Mouse (Mus musculus) thymus, postnatal 4 days (tissue): ENCODE results near the gene Hspa8.
"Not testable (repeated sequence)": the region's sequence is repeated elsewhere in the genome, so short reads cannot be mapped to it uniquely, and the experiment has no call there.

Experiments used
- DNase-seq: peaks from one replicate; pipeline ENCODE4 v3.0.0; 2021

Hspa8 gene

DNA sequence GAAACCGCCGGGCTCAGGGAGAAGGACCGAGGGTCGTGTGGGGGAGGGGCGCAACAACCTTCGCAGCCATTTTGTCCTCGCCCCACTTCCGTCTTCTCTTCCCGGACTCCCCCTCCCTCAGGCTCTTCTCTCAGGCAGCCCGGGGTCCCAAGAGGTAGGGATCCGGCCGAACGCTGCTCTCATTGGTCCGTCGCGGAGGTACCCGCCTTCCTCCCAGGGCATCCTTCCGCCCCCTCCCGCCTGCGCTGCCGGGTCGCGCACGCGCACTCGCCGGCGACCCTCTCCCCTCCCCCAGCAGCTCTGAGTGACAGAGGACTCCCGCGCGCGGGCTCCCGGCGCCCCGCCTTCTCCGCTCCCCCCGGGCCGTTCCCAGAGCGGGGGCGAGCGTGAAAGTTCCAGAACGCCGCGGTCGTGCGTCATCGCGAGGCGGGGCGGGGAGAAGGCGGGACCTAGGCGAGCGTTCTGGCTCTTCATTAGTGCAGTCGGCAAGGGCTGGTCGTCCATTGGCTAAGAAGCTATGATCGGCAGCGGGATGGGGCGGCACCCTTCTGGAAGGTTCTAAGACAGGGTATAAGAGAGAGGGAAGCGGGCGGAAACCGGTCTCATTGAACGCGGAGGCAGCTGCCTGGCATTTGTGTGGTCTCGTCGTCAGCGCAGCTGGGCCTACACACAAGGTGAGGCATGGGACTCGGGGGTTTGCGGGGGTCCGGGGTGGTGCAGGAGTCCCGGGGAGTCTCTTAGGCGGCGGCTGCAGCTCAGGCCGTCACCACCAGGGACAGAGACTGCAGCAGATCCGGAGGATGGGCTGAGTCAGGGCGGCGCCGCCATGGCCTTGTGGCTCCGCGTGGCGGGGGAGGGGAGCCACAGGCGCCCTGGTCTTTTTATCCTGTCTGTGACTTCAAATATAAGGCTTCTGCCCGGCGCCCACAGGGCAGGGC is at the start of gene Hspa8:
Hspa8 (plus strand) TSS at position 310 of the 938 bp plus-strand sequence.
- DNase-seq: peak; percentile 100

DNA sequence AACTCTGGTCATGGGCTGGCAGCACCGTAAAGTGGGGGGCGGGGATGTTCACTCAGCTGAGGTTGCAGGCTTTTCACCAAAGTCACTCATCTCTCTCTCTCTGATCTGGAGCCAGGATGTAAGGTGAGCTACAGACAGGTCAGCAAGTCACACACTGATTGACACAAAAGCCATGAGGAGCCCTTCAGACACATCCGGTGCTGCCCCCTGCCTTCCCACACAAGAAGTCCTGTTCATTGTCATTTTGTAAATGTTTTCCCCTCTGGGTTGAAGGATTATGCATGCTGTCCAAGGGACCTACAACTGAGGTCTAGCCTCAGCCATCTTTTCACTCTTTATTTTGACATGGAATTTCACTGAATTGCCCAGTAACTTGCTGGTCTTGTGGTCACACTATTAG is 49.0 kb upstream of the Hspa8 start:
- DNase-seq: peak; percentile 20

DNA sequence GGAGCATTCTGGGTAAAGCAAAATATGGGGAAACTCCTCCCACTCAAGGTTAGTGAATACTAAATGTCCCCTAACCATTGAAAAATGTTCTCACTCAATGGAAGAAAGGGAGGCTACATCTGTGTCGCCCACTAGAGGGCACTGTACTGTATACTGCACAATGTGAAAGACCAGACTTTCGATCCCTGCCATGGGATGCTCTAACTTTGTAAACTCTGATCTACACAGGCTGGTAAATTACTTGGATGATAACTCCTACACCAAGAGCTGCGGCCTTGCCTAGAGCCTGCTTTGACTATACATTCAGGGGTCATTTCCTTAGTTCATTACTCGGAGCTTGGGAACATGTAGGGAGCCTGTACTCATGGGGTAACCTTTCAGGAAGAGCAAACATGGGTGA is 44.4 kb upstream of the Hspa8 start:
- DNase-seq: peak; percentile 71

DNA sequence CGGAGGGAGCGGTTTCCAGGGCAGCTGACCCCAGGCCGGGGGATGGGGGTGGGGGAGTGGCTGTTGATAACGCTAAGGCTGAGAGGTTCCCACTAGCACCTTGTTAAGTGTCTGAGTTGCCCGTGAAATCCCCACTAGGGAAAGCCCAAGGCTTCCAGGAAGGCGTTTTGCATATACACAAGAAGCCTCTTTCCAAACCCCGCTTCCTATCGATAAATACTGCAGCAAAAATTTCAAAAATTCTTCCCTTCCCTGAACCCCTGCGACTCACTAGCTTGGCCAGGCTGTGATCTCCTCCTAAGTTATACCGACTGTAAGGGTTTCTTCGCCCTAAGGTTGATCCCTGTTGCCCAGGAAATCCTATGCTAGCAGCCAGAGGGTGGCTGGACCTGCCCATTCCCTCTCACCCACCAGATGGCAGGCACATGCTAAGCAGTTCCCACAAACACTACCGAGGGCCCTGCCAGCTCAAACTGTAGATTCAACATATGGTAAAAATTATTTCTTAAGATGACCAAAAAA is 43.6 kb upstream of the Hspa8 start:
- DNase-seq: peak; percentile 49

DNA sequence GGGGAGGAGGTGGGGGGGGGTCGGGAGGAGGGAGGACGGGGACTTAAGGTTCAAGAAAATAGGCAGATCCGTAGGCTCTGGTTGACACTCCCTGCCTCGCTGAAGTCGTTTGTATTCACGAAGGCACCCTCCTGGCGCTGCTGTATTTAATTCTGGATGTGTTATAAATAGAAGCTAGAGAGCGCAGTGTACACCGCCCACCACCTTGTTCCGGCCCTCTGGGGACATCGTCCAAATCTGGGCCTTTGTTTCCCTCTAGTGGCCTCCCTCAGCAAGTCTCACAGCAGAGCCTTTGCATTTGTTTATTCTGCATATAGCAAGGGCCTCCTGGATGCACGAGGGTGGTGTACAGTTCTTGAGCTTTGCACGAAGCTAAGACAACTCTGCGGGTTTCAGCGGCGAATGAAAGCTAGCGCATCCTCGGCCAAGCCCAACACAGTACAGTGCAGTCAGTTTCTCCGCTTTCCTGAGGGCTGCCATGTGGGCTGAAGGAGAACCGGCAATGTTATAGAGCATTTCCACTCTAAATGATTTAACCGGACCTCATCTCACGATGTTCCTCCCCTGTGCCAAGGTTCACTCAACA is 43.0 kb upstream of the Hspa8 start:
- peak; percentile 59 for DNase-seq

DNA sequence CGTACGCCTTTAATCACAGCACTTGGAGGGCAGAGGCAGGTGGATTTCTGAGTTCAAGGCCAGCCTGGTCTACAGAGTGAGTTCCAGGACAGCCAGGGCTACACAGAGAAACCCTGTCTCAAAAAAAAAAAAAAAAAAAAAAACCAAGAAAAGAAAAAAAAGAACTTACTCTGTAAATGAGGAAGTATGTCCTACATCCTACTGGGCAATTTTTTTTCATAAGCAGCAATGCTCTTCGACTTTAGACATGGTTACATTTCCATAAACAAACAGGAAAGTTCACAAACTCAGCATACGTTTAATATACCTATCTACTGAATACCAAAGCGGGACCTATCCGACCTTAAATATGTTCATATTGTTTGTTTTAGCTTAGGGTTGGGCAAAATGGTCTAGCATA is 38.4 kb upstream of the Hspa8 start:
- DNase-seq: no peak

DNA sequence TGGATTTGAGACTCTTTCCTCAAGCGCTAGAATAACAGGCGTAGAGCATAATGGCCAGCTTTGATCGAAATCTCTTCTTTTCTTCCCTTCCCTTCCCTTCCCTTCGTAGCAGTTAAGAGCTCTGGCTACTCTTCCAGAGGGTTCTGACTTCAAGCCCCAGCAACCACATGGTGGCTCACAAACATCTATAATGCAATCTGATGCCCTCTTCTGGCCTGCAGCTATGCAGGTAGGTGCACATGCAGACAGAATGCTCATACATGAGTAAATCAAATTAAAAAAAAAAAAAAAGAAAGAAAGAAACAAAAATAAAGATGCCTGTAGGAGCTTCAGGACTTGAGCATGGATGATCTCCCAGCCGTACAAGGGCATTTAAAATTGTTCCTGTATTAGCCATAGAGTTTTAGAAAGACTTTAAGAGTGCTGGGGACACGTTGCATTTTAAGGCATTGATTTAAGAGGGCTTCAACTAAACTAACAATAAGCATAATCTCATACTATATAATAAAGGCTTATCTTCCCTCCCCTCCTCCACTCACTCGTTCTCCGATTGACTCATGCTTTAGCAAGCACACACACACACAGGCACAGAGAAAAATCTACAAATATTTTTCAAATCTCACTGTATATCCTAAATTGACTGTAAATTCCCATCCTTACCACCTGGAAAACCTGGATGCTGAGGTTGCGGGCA is 35.8 kb upstream of the Hspa8 start:
- no peak for DNase-seq

DNA sequence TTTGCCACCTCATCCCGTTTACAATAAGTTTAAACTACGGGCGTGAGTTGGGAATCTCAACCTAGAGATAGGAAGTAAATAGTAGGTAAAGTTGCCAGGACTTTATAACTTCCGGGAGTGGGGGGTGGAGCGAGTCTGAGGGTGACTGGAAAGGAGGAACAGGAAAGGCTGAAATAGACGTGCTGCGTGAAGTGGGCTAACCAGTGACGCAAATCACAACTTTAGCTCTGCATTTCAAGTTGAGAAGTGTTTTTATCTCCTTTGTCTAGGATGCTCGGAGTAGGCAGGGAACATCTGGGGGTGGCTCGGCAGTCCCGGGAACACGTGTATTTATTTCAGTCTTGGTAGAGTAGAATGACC is 35.2 kb upstream of the Hspa8 start:
- DNase-seq: no peak

DNA sequence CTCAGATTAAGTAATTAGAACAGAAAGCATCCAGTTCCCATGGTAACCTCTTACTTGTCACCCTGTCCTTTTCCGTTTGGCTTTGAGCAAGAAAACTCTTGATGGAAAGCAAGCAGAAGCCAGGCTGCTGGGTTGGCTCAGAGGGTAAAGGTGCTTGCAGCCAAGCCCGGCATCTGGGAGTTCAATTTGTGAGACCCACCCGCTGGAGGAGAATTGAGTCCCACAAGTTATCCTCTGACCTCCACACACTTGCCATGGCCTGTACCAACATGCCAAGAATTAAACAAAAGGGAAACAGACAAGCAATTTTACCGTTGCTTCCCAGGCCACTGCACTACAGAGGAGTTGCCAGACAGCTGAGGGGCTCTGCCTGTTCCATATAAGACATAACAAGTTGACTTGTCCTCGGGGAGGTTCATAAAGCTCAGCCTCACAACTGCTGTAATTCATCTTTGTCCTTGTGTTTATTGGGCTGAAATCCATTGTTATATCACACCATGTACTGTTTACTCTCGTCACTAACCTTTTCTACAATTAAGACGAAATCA is 34.7 kb upstream of the Hspa8 start:
- DNase-seq: no peak

DNA sequence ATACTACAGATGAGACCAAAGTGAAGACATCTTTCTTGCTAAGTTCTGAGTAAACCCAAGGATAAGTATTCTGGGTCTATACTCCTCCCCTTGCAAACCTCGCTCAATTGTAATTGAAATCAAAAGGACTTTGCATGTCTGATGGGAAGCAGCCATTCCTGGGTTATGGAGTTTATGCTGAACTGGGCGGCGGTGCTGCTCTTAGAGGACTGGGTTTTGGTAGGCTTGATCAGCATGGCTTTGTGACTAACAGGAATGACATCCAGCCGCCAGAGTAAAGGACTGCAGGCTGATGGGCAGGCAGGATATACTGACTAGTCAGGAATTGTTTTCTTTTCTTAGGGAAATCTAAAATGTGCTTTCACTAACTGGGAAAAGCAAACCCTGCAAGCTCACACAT is 32.8 kb upstream of the Hspa8 start:
- no peak for DNase-seq

DNA sequence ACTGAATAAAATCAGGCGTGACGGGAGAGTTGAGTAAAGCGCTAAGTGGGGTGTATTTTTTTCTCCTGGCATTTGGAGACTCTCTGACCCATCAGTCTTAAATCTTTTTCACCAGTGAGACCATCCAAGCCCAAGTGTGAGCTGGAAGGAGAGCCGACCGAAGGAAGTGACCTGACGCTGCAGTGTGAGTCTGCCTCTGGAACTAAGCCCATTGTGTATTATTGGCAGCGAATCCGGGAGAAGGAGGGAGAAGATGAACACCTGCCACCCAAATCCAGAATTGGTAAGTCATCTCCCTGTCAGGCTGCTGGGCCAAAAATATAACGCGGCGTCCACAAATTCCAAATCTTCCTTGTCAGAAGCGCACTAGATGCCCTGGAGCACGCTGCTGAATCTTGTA is 28.5 kb upstream of the Hspa8 start:
- no peak for DNase-seq

DNA sequence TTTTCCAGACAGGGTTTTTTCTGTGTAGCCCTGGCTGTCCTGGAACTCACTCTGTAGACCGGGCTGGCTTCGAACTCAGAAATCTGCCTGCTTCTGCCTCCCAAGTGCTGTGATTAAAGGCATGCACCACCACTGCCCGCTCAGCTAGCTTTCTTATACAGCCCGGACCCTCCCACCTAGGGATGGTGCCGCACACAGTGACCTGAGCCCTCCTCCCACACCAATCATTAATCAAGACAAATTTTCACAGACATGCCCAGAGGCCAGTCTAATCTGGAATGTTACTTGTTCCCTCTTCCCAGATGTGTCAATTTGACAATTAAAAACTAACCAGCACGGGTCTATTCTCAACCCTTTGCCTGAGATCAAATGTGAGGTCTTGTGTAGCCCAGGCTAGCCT is 27.6 kb upstream of the Hspa8 start:
- not testable (repeated sequence) for DNase-seq

DNA sequence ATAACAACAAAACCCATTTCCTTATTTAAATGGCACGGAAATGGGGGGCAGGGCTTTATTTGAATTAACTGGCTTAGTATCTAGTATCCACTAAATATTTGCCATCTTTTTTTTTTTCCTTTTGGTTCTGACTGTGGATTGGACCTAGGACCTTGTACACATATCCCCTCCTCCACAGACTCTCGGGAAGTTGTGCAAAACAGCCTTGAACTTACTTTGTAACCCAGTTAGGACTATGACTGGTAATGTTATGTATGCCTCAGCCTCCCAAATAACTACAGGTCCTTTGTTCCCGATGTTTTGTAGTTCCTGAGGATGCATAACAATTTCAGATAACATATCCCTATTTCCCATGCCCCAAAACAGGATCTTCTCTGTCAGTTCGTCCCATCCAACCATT is 26.9 kb upstream of the Hspa8 start:
- DNase-seq: no peak

DNA sequence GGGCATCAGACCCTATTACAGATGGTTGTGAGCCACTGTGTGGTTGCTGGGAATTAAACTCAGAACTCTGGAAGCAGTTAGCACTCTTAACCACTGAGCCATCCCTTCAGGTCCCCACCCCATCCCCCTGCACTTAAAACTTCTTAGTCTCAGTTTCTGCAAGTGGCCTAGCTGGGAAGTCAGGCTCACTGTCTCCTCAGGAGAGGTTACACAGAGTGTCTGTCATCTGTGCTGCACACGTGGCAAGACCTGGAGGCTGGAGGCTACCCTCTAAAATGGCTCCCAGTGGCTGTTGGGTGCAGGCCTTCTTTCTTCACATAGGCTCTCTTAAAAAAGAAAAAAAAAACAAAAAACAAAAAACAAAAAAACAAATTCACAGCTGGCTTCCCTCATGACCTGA is 24.7 kb upstream of the Hspa8 start:
- no peak for DNase-seq

DNA sequence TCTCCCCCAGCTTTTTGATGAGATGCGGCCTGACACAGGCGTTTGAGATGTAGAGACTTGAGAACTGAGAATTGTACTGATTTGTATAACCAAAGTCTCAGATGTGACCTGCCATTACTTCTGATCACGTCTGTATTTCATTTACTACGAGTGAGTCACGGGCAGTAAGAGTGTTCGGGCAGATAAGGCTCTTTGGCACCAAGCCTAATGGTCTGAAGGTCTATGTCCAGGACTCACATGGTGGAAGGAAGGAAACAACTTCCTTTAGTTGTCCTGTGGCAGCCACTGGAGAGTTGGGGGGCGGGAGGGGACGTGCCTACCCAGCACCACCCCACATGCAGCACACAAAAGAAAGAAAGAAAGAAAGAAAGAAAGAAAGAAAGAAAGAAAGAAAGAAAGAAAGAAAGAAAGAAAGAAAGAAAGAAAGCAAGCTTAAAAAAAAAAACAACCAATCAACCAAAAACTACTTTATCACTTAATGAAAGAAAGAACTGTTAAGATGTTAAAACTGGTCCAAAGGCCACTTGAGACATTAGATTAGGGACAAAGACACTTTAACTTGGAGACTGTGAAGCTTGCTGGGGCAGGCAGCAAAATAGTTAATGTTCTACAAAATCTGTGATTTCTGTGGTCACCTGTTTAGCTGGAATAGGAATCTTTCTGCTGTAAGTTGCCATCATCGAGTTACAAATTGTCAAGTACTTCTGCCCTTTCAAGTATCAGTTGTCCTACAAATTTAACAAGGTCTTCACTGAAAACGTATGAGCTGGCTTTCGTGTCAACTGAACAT is 24.1 kb upstream of the Hspa8 start:
- no peak for DNase-seq

DNA sequence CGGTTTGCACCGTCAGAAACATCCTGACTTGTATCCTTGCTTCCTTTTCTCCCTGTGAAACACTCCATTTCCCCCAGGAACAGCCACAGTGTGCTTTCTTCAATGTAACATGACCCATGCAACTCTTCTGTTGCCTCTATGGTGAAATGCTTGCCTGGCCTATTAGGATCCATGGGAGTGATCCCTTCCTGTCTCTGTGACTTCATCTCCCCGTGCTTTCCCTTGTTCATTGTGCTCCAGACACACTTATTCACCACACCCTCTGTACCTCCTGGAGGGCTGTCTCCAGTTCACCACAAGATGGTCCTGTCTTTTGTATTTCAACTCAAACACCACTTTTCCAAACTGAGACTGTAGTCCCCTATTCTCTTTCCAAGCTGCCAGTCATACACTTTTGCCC is 20.7 kb upstream of the Hspa8 start:
- no peak for DNase-seq

DNA sequence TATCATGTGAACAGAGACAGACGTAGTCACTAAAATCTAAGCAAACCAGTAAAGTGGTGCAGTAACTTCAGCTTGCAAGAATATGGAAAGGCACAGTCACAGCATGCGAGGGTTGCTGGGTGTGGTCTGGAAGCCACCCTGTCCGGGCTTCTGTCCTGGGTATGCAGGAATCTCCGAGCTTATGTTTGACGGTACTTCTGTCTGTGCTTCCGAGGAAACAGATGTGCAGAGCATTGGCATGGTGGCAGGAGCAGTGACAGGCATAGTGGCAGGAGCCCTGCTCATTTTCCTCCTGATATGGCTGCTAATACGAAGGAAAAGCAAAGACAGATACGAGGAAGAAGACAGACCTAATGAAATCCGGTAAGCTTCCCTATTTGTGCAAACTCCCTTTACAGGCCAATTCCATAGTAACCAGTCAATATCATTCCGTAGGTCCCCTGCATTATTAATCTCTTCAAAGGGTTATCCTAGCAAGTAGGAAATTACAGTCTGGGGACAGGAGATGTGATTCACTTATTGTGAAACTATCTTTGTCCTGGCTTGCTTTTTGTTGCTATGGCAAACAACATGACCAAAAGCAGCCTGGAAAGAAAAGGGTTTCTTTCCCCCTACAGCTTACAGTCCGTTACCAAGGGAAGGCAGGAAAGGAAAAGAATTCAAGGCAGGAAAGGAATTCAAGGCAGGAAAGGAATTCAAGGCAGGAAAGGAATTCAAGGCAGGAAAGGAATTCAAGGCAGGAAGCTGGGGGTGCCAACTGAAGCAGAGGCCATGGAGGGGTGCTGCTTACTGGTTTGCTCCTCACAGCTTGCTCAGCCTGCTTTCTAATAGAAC is 19.7 kb upstream of the Hspa8 start:
- DNase-seq: no peak

DNA sequence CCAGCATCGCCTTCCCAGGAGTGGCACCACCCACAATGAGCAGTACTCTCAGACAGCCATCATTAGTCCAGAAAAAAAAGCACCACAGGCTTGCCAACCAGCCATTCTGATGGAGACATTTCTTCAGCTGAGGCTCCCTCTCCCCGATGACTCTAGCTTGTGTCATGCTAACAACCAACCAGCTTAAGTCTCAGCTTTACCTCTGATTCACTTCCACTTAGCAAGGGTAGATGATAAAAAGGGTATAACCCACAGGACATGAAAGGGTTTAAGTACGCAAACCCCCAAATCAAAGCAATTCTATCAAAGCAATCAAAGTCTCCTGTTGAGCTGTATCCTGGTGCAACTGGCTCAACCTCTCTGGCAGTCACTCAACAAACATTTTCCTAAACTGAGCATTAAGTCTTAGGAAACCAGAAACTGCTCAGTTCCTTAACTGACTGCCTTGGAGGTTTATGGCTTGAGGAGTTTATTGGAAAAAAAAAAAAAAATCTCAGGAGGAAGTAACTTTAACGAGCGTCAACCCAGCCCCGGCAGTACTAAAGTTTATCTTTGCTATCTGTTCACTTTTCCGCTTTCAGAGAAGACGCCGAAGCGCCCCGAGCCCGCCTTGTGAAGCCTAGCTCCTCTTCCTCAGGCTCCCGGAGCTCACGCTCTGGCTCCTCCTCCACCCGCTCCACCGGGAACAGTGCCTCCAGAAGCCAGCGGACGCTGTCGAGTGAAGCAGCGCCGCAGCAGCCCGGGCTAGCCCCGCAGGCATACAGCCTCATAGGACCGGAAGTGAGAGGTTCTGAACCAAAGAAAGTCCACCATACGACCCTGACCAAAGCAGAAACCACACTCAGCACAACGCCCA is 18.8 kb upstream of the Hspa8 start:
- DNase-seq: peak; percentile 51

DNA sequence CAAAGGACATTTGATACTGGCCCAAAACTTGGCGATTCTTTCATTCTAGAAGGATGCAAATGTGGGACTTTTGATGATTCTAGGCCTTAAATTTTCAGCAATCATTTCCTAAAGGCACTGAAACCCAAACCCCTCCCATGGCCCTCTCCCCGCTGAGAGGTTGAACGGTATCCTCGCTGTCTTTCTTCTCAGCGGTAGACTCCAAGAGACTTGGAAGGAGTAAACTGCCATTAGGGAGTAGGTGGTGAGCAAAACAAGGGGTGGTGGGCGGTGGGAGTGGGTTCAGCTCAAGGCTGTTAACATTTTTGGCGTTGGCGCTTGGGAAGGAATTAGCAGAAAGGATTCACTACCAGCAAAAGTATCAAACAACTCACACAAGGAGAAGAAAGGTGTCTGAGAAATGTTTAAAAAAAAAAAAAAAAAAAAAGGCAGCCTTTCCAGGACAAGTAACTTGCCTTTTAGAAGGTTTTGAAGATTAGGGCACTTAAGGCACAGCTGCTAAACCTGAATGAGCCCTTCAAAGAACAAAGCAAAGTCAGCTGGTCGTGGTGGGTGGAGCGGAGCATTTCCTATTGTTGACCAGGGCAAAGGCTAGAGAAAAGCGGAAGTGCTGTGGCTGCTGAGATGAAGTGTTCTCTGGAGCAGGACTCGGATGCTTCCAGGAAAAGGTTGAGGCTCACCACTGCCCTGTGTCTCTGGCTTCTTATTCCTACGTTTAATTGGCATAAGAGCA is 17.0 kb upstream of the Hspa8 start:
- DNase-seq: peak; percentile 65
